Mouse (Mus musculus): ENCODE data around the gene Gm10639.
"Not testable (repeated sequence)": the region's sequence is repeated elsewhere in the genome, so short reads cannot be mapped to it uniquely, and the experiment has no call there.

DNA sequence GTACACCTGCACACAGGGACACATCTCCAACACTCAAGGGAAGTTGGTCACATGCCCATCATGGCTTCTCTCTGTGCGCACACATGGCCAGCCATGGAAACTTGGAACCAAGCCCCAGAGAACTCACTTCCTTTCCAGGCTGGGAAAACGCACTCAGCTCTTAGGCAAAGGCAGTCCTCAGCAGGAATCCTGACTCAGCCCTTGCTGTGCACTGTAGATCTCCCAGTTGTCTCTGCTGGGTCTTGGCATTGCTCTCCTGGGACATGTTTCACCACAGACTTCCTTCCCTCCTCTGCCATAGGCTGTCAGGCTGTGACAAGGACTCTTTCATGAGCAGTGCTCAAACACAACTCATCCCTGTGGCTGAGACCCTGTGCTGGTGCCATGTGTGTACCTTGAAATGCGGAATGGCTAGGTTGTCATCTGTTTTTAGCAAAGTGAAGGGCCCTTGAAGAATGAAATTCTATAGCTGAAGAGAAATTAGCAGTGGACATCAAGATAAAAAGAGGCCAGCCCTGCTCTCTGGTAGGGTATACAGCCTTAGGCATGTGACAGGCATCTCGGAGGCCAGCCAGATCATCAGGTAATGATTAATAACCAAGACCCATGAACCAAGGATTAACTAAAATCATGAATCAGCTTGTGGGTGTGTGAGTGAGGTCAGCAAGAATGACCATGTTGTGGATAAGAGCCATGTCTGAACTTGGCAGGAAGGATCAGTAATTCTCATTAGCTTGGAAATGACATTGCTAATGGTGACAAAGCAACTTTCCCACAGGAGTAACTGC, 33.8 kb upstream of the Gm10639 start:
- not testable (repeated sequence) for TF ChIP-seq IRF4 (IDR thresholded peaks at IDR 0.05; ENCODE audit: low read depth, low read length); CTCF (conservative IDR thresholded peaks at IDR 0.05 in 1 of 2, IDR thresholded peaks at IDR 0.05 in 1 of 2; ENCODE audit: low read depth in 2 of 2, low read length in 2 of 2); MXI1 (IDR thresholded peaks at IDR 0.05; ENCODE audit: low read depth, low read length); MAZ (IDR thresholded peaks at IDR 0.05; ENCODE audit: low read depth, low read length); POLR2A (IDR thresholded peaks at IDR 0.05; ENCODE audit: low read depth, low read length); NELFE (IDR thresholded peaks at IDR 0.05; ENCODE audit: low read depth, low read length)
